Mouse (Mus musculus): ENCODE results near the gene Lrriq3. TPM values are rescaled to one million over a fixed set of nuclear protein-coding genes. Genes with fewer than 3 reads are reported as not detected.
A peak's percentile ranks its signal among the peaks of the same experiment; 100 is the strongest.

Gene Lrriq3
- 1.3 and 1.8 TPM in 2 replicates for polyA plus RNA-seq (2015; fragmentation: Nextera tagmentation; extraction: Ambion mirVana)

DNA sequence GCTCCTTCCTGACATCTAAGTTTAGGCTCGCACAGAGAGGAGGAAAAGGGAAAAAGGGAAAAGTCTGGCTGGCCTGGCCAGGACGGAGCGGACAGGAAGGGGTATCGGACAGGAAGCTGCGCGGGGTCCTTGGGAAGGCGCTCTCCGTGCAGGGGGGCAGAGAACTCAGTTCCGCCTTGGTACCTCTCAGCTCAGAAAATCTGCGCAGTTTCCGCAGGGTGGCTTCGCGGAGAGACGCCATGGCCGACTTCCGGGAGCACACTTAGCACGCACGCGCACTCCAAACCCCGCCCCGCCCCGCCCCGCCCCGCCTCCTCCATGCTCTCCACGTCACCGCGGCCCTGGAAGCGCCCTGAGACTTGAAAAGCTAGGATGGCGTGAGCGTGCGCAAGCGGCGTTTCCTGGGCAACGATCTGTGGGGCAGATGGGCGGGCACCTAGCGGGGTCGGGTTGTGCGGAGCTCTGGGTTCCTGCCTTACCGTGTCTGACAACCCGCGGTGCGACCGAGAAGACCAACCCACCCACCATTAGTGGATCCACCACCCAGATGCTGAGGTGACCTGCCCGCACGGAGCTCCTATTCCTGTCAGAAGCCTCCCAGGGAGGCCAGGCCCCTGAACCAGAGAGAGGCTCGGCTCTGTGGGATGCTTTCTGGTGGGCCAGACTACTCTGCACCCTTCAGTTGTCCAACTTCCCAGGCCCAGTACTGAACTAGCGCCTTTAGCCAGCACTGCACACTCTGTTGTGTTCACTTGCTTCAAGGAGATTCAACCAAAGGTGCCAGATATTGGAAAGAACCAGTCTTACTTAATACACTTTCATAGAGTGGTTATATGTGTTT lies at the start of gene Lrriq3, which contains the start of gene Fpgt:
Gene Lrriq3, plus strand, starts transcription at position 319 of the 841 bp plus-strand sequence.
Gene Fpgt, minus strand, starts transcription at position 288 of the 841 bp plus-strand sequence.
- H3K4me1 ChIP-seq (ENCODE audit: insufficient read depth, low read length): peaks cover 3% of the 10 kb centered on the region; the same call in 1 of the 2 replicates
- WGBS: 1% methylated on average over 44 of the region's 47 CpGs
- H3K9ac ChIP-seq (replicated peaks; ENCODE audit: low read length): peak within 1 kb of the TSS; percentile 88
- no peaks in the 10 kb centered on the region for H3K36me3 ChIP-seq (ENCODE audit: insufficient read depth, low read length)
- no peaks in the 10 kb centered on the region for H3K27me3 ChIP-seq (ENCODE audit: insufficient read depth, low read length)
- peak within 1 kb of the TSS; percentile 84 for H3K27ac ChIP-seq (ENCODE audit: low read length)
- H3K4me2 ChIP-seq (replicated peaks; ENCODE audit: low read depth, low read length): peak within 1 kb of the TSS; percentile 77
- H3K4me3 ChIP-seq (ENCODE audit: low read length): peak within 1 kb of the TSS; percentile 77
- H3K9me3 ChIP-seq (ENCODE audit: low read length): no peaks in the 10 kb centered on the region
- peak; percentile 100 for ATAC-seq (ENCODE audit: low FRiP score, low TSS enrichment)

DNA sequence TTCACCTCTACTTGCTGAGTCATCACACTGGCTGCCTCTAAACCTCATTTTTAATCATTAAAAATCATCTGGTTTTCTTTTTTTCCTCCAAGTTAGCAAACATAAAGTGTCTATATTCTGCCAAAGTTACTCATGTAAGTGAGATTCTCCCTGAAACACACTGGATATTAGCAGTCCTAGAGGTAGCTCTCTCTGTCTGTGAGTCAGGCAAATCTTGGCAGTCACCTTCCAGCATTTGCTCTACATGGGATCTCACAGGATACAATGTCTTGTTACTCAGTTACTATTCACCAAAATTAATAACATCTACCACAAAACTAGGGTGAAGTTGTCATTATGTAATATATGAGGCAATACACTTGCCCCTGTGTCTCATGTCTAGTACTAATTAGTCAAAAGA lies 41.2 kb upstream of the Lrriq3 start:
- H3K4me1 ChIP-seq (ENCODE audit: insufficient read depth, low read length): no peaks in the 10 kb centered on the region
- no peak overlapping the region for H3K27ac ChIP-seq (ENCODE audit: low read length)
- no peaks in the 10 kb centered on the region for H3K27me3 ChIP-seq (ENCODE audit: insufficient read depth, low read length)
- no peaks in the 10 kb centered on the region for H3K9me3 ChIP-seq (ENCODE audit: low read length)
- no peak overlapping the region for H3K4me3 ChIP-seq (ENCODE audit: low read length)
- ATAC-seq (ENCODE audit: low FRiP score, low TSS enrichment): no peak
- no peaks in the 10 kb centered on the region for H3K36me3 ChIP-seq (ENCODE audit: insufficient read depth, low read length)
- H3K9ac ChIP-seq (replicated peaks; ENCODE audit: low read length): no peak overlapping the region
- H3K4me2 ChIP-seq (replicated peaks; ENCODE audit: low read depth, low read length): no peak overlapping the region

DNA sequence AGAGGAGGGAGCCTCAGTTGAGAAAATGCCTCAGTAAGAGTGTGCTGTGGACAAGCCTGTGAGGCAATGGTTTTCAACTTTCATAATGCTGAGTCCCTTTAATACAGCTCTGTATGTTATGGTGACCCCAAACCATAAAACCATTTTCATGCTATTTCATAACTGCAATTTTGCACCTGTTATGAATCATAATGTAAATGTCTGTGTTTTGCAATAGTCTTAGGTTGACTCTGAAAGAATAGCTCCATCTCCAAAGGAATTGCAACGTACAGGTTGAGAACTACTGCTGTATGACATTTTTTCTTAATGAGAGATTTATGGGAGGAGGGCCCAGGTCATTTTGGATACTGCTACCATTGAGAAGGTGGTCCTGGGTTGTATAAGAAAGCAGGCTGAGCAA lies 40.0 kb upstream of the Lrriq3 start:
- H3K27ac ChIP-seq (ENCODE audit: low read length): no peak overlapping the region
- H3K36me3 ChIP-seq (ENCODE audit: insufficient read depth, low read length): no peaks in the 10 kb centered on the region
- H3K4me1 ChIP-seq (ENCODE audit: insufficient read depth, low read length): no peaks in the 10 kb centered on the region
- H3K4me2 ChIP-seq (replicated peaks; ENCODE audit: low read depth, low read length): no peak overlapping the region
- no peak overlapping the region for H3K9ac ChIP-seq (replicated peaks; ENCODE audit: low read length)
- WGBS: 66% methylated on average over 1 of the region's 1 CpGs
- no peaks in the 10 kb centered on the region for H3K9me3 ChIP-seq (ENCODE audit: low read length)
- no peak for ATAC-seq (ENCODE audit: low FRiP score, low TSS enrichment)
- no peak overlapping the region for H3K4me3 ChIP-seq (ENCODE audit: low read length)
- no peaks in the 10 kb centered on the region for H3K27me3 ChIP-seq (ENCODE audit: insufficient read depth, low read length)

DNA sequence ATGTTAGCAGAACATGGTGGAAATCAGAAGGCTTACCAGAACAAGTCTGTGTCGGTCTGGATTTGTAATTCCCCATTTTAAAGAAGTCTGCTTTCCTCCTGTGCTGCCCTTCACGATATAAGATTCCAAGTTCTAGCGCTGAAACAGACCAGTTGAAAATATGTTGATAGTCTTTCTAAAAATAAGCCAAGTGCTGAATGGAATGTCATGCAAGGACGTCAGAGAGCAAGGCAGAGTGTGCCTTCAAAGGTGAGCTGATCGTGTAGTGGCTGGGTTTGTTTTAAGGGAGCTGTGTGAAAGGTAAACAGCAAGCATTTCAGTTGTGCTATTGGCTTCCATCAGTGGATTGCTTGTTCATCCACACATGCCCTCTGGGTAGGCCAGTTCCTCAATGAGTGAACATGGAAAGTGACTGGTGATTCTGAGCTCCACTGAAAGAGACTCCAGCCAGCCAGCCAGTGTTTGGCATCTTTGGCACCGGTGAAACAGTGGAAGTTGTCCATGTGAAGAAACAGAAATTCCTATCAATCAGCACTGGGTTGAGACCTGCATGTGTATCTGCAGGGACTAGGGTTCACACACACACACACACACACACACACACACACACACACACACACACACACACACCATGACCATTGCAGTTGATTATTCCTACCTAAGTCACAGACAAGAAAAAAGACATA lies 37.9 kb upstream of the Lrriq3 start, which contains the start of gene Tnni3k:
Gene Tnni3k, minus strand, starts transcription at position 177 of the 686 bp plus-strand sequence.
- 74% methylated on average over 6 of the region's 6 CpGs for WGBS
- Histone ChIP-seq H3K27me3 (ENCODE audit: insufficient read depth, low read length) (no peaks in the 10 kb centered on the region), H3K4me1 (ENCODE audit: insufficient read depth, low read length) (no peaks in the 10 kb centered on the region), H3K4me2 (replicated peaks; ENCODE audit: low read depth, low read length) (no peak within 1 kb of the TSS), H3K9ac (replicated peaks; ENCODE audit: low read length) (no peak within 1 kb of the TSS), H3K9me3 (ENCODE audit: low read length) (no peaks in the 10 kb centered on the region), H3K4me3 (ENCODE audit: low read length) (no peak within 1 kb of the TSS), H3K27ac (ENCODE audit: low read length) (no peak within 1 kb of the TSS), H3K36me3 (ENCODE audit: insufficient read depth, low read length) (no peaks in the 10 kb centered on the region)
- ATAC-seq (ENCODE audit: low FRiP score, low TSS enrichment): no peak

DNA sequence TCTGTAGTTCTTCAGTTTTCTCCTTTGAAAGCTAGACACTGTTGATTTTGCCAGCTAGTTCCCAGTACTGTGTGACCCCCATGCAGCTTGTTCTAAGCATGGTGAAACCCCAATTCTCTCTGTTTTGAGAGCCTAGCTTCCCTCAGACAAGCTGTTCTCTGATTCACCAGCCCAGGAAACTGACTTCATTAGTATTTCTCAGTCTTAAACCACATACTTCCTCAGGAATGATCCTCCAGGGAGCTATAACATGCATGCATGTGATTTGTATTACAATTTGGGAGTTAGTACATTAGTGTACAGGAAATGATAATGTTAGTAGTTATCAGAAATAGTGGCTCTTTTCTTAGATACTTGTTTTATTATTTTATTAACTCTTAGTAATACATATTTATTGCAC lies 36.6 kb upstream of the Lrriq3 start:
- no peak overlapping the region for H3K4me3 ChIP-seq (ENCODE audit: low read length)
- no peak for ATAC-seq (ENCODE audit: low FRiP score, low TSS enrichment)
- no peak overlapping the region for H3K27ac ChIP-seq (ENCODE audit: low read length)
- no peak overlapping the region for H3K4me2 ChIP-seq (replicated peaks; ENCODE audit: low read depth, low read length)
- no peaks in the 10 kb centered on the region for H3K27me3 ChIP-seq (ENCODE audit: insufficient read depth, low read length)
- no peaks in the 10 kb centered on the region for H3K4me1 ChIP-seq (ENCODE audit: insufficient read depth, low read length)
- H3K9ac ChIP-seq (replicated peaks; ENCODE audit: low read length): no peak overlapping the region
- H3K9me3 ChIP-seq (ENCODE audit: low read length): no peaks in the 10 kb centered on the region
- no peaks in the 10 kb centered on the region for H3K36me3 ChIP-seq (ENCODE audit: insufficient read depth, low read length)

DNA sequence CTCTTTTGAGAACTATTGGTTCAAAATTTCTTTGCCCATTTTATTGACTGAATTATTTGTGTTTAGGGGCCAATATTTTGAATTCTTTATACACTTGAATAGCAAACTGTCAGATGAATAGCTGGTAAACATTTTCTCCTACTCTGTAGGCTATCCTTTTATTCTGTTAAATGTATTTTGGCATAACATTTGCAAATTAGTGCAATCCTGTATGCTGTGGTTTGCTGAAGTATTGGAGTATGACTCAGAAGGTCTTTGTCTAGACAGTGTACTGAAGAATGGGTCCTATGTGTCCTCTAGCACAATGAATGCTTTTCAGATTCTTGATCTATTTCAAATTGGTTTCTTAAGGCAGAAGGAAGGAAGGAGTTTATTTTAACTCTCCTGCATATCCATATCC lies 35.7 kb upstream of the Lrriq3 start:
- Histone ChIP-seq H3K9ac (replicated peaks; ENCODE audit: low read length) (no peak overlapping the region), H3K9me3 (ENCODE audit: low read length) (no peaks in the 10 kb centered on the region), H3K36me3 (ENCODE audit: insufficient read depth, low read length) (no peaks in the 10 kb centered on the region), H3K4me3 (ENCODE audit: low read length) (no peak overlapping the region), H3K4me1 (ENCODE audit: insufficient read depth, low read length) (no peaks in the 10 kb centered on the region), H3K4me2 (replicated peaks; ENCODE audit: low read depth, low read length) (no peak overlapping the region), H3K27me3 (ENCODE audit: insufficient read depth, low read length) (no peaks in the 10 kb centered on the region), H3K27ac (ENCODE audit: low read length) (no peak overlapping the region)
- ATAC-seq (ENCODE audit: low FRiP score, low TSS enrichment): no peak

DNA sequence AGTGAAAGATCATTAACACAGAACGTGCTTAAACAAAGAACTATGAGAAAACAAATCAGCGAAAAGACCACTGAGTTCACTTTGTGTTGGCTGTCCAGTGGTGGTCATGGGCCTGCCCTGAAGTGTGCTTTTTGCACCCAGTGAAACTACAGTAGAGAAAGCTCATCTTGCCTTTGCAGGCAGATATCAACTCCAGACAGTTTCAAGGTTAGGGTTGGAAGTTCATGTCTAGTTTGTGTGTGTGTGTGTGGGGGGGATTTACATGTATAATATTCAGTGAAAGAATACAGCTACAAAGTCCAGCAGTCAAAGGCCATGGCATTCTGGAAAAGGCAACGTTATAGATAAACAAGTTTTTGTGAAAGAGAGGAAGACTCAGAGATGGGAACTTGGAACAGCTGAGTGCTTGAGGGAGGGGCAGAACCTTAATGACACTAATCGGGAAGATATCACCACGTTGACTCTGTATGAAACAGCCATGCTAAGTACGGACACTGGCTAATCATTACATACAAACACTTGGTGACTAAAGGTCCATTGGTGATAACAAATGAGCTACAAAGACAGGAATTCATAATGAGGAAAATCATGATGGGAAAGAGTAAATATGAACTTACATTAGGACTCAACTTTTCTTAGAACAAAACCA lies 34.3 kb upstream of the Lrriq3 start:
- no peak for ATAC-seq (ENCODE audit: low FRiP score, low TSS enrichment)
- Histone ChIP-seq H3K36me3 (ENCODE audit: insufficient read depth, low read length) (no peaks in the 10 kb centered on the region), H3K4me2 (replicated peaks; ENCODE audit: low read depth, low read length) (no peak overlapping the region), H3K9me3 (ENCODE audit: low read length) (no peaks in the 10 kb centered on the region), H3K27me3 (ENCODE audit: insufficient read depth, low read length) (no peaks in the 10 kb centered on the region), H3K4me3 (ENCODE audit: low read length) (no peak overlapping the region), H3K4me1 (ENCODE audit: insufficient read depth, low read length) (no peaks in the 10 kb centered on the region), H3K27ac (ENCODE audit: low read length) (no peak overlapping the region), H3K9ac (replicated peaks; ENCODE audit: low read length) (no peak overlapping the region)
- 78% methylated on average over 6 of the region's 6 CpGs for WGBS

DNA sequence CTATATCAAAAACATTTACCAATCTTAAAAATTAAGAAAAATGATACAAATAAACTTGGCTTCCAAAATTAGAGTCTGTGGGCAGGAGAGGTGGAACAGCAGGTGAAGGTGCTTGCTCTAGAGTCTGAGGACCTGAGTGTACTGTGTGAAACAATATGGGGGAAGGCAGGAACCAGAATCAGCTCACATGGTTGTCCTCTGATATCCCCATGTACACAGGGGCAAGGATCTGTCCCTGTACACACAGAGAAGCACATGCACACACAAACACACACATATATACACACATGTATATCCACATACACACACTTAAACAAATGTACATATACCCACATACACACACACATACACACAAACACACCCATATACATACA lies 33.8 kb upstream of the Lrriq3 start:
- H3K9ac ChIP-seq (replicated peaks; ENCODE audit: low read length): no peak overlapping the region
- no peaks in the 10 kb centered on the region for H3K36me3 ChIP-seq (ENCODE audit: insufficient read depth, low read length)
- H3K27ac ChIP-seq (ENCODE audit: low read length): no peak overlapping the region
- no peak overlapping the region for H3K4me3 ChIP-seq (ENCODE audit: low read length)
- no peaks in the 10 kb centered on the region for H3K4me1 ChIP-seq (ENCODE audit: insufficient read depth, low read length)
- no peak overlapping the region for H3K4me2 ChIP-seq (replicated peaks; ENCODE audit: low read depth, low read length)
- no peak for ATAC-seq (ENCODE audit: low FRiP score, low TSS enrichment)
- H3K9me3 ChIP-seq (ENCODE audit: low read length): no peaks in the 10 kb centered on the region
- no peaks in the 10 kb centered on the region for H3K27me3 ChIP-seq (ENCODE audit: insufficient read depth, low read length)

DNA sequence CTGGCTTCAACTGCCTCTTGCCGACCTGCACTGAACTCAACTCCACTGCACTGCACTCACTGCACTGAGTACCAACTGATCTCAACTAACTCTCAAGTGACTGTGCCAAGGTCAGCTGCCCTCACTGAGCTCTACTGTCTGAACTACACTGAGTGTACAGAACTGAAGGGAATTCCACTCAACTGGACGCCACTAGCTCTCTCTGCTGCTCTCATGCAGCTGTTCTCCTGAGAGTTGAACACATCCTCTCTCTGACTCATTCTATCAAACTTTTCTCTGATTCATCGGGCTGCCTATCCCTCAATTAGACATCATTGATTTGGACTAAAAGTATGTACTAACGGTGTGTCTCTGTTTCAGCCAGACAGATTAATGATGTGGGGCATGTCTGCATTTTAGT lies 15.3 kb upstream of the Lrriq3 start:
- WGBS: 75% methylated on average over 4 of the region's 4 CpGs

More for the DNA sequence above, 15.3 kb upstream of the Lrriq3 start:
- ATAC-seq (ENCODE audit: low FRiP score, low TSS enrichment): no peak
- Histone ChIP-seq H3K27me3 (ENCODE audit: insufficient read depth, low read length) (no peaks in the 10 kb centered on the region), H3K4me1 (ENCODE audit: insufficient read depth, low read length) (no peaks in the 10 kb centered on the region), H3K27ac (ENCODE audit: low read length) (no peak overlapping the region), H3K9me3 (ENCODE audit: low read length) (no peaks in the 10 kb centered on the region), H3K9ac (replicated peaks; ENCODE audit: low read length) (no peak overlapping the region), H3K4me2 (replicated peaks; ENCODE audit: low read depth, low read length) (no peak overlapping the region), H3K4me3 (ENCODE audit: low read length) (no peak overlapping the region), H3K36me3 (ENCODE audit: insufficient read depth, low read length) (no peaks in the 10 kb centered on the region)
